Mouse (Mus musculus): ENCODE results near the gene Sel1l3. TPM values are rescaled to one million over a fixed set of nuclear protein-coding genes. Genes with fewer than 3 reads are reported as not detected.

The Sel1l3 gene
- total and polyA plus RNA-seq, 3 experiments: 0.28 to 0.76 (median 0.34) TPM

- no peaks in the 10 kb centered on the region for H3K36me3 ChIP-seq (replicated peaks in 1 of 2; ENCODE audit: control insufficient read depth in 1 of 2, insufficient read depth in 1 of 2, low read length in 1 of 2)
- no peaks in the 10 kb centered on the region for H3K79me2 ChIP-seq (replicated peaks; ENCODE audit: control insufficient read depth, extremely low read depth, insufficient read depth, poor library complexity, severe bottlenecking)
- H3K4me2 ChIP-seq (ENCODE audit: insufficient read depth, low read depth, poor library complexity, severe bottlenecking): no peak overlapping the region
- H3K4me1 ChIP-seq (ENCODE audit: control insufficient read depth in 1 of 2, insufficient read depth in 2 of 2): peaks cover 6 to 32% of the 10 kb centered on the region in 2 experiments
- H3K27me3 ChIP-seq (replicated peaks): no peaks in the 10 kb centered on the region
- DNase-seq (ENCODE audit: extremely low read depth): no peak
- H3K9ac ChIP-seq (ENCODE audit: insufficient read depth, low read depth): no peak overlapping the region
- H3K4me3 ChIP-seq (replicated peaks in 1 of 3; ENCODE audit: low read depth in 2 of 3, low read length in 2 of 3, poor library complexity in 1 of 3): no peak overlapping the region
- dilution Hi-C loops (cut with MboI; ENCODE audit: extremely low pct_ligation_motif_present, extremely low pct_unique_long_range_greater_than_20kb, low sequenced_read_pairs): no loop called here
- in situ Hi-C loops (cut with MboI; ENCODE audit: low pct_ligation_motif_present, low pct_unique_long_range_greater_than_20kb, low sequenced_read_pairs): no loop called here
- H3K27ac ChIP-seq (ENCODE audit: insufficient read depth, low read depth): no peak overlapping the region
- no peaks in the 10 kb centered on the region for H3K9me3 ChIP-seq (replicated peaks; ENCODE audit: low read length)
- TF ChIP-seq SIN3A (IDR thresholded peaks at IDR 0.05; ENCODE audit: low read length): no peak
- no peak for TF ChIP-seq MAZ (IDR thresholded peaks at IDR 0.05; ENCODE audit: low read depth, low read length)
- TF ChIP-seq E2F4 (IDR thresholded peaks at IDR 0.05; ENCODE audit: insufficient replicate concordance, low read depth, low read length): no peak
- TF ChIP-seq CHD1 (IDR thresholded peaks at IDR 0.05; ENCODE audit: low read depth, low read length): no peak
- no peak for TF ChIP-seq MEF2A (IDR thresholded peaks at IDR 0.05; ENCODE audit: borderline replicate concordance, low read depth, low read length)
- TF ChIP-seq USF2 (conservative IDR thresholded peaks at IDR 0.05; ENCODE audit: low read depth, low read length): no peak
- TF ChIP-seq MXI1 (IDR thresholded peaks at IDR 0.05; ENCODE audit: low read depth, low read length): no peak
- no peak for TF ChIP-seq MAX (IDR thresholded peaks at IDR 0.05; ENCODE audit: low read length)
- no peak for TF ChIP-seq GABPA (IDR thresholded peaks at IDR 0.05; ENCODE audit: insufficient replicate concordance, low read depth, low read length)
- no peak for TF ChIP-seq NRF1 (IDR thresholded peaks at IDR 0.05; ENCODE audit: low read depth, low read length)
- no peak for TF ChIP-seq BHLHE40 (IDR thresholded peaks at IDR 0.05; ENCODE audit: low read depth, low read length)
- no peak for TF ChIP-seq RCOR1 (conservative IDR thresholded peaks at IDR 0.05; ENCODE audit: low read depth, low read length)
- TF ChIP-seq POLR2AphosphoS2 (IDR thresholded peaks at IDR 0.05; ENCODE audit: low read depth, low read length): no peak
- TF ChIP-seq KAT2A (IDR thresholded peaks at IDR 0.05; ENCODE audit: insufficient replicate concordance, low read length): no peak
- no peak for TF ChIP-seq ZMIZ1 (IDR thresholded peaks at IDR 0.05; ENCODE audit: low read depth, low read length)
Measured at GRCm38 (mm10) chr5:53239189-53239588, 25.5 kb upstream of the Sel1l3 start.

DNA sequence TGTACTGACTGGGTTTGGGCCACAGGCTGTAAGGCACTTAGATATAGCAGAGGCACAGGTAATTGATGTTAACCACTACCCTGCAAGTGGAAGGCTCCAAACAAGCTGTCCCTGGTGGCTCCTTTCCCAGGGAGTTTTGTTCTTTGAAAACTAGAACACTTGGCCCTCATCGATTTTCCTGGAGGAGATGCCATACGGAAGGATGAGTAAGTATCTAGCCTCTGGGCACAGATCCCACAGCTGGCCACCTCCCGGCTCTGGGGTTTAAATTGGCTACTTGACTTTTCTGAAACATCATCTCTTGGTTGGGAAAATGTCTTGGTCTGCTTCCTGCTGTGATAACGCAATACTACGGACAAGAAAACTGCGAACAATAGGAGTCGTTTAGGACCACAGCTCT is 25.0 kb upstream of the Sel1l3 start:
- dilution Hi-C loops (cut with MboI; ENCODE audit: extremely low pct_ligation_motif_present, extremely low pct_unique_long_range_greater_than_20kb, low sequenced_read_pairs) (no loop called here), in situ Hi-C loops (cut with MboI; ENCODE audit: low pct_ligation_motif_present, low pct_unique_long_range_greater_than_20kb, low sequenced_read_pairs) (no loop called here)
- no peak overlapping the region for H3K9ac ChIP-seq (ENCODE audit: insufficient read depth, low read depth)
- H3K36me3 ChIP-seq (replicated peaks in 1 of 2; ENCODE audit: control insufficient read depth in 1 of 2, insufficient read depth in 1 of 2, low read length in 1 of 2): no peaks in the 10 kb centered on the region
- H3K4me1 ChIP-seq (ENCODE audit: control insufficient read depth in 1 of 2, insufficient read depth in 2 of 2): peaks cover 6 to 32% of the 10 kb centered on the region in 2 experiments
- no peaks in the 10 kb centered on the region for H3K79me2 ChIP-seq (replicated peaks; ENCODE audit: control insufficient read depth, extremely low read depth, insufficient read depth, poor library complexity, severe bottlenecking)
- no peak for DNase-seq (ENCODE audit: extremely low read depth)
- H3K4me2 ChIP-seq (ENCODE audit: insufficient read depth, low read depth, poor library complexity, severe bottlenecking): no peak overlapping the region
- no peak overlapping the region for H3K27ac ChIP-seq (ENCODE audit: insufficient read depth, low read depth)
- no peak overlapping the region for H3K4me3 ChIP-seq (replicated peaks in 1 of 3; ENCODE audit: low read depth in 2 of 3, low read length in 2 of 3, poor library complexity in 1 of 3)
- TF ChIP-seq BHLHE40 (IDR thresholded peaks at IDR 0.05; ENCODE audit: low read depth, low read length): no peak
- no peak for TF ChIP-seq E2F4 (IDR thresholded peaks at IDR 0.05; ENCODE audit: insufficient replicate concordance, low read depth, low read length)
- no peak for TF ChIP-seq NELFE (IDR thresholded peaks at IDR 0.05; ENCODE audit: low read depth, low read length)
- TF ChIP-seq JUN (IDR thresholded peaks at IDR 0.05; ENCODE audit: insufficient read depth, low read depth, low read length): no peak
- no peak for TF ChIP-seq IRF4 (IDR thresholded peaks at IDR 0.05; ENCODE audit: low read depth, low read length)
- no peak for TF ChIP-seq USF1 (IDR thresholded peaks at IDR 0.05; ENCODE audit: low read depth, low read length)
- no peak for TF ChIP-seq RAD21 (IDR thresholded peaks at IDR 0.05; ENCODE audit: low read depth, low read length)
- no peak for TF ChIP-seq MEF2A (IDR thresholded peaks at IDR 0.05; ENCODE audit: borderline replicate concordance, low read depth, low read length)
- TF ChIP-seq KAT2A (IDR thresholded peaks at IDR 0.05; ENCODE audit: insufficient replicate concordance, low read length): no peak
- no peak for TF ChIP-seq ETS1 (conservative IDR thresholded peaks at IDR 0.05; ENCODE audit: low read depth, low read length)
- TF ChIP-seq MAX (IDR thresholded peaks at IDR 0.05; ENCODE audit: low read length): no peak
- no peak for TF ChIP-seq CHD1 (IDR thresholded peaks at IDR 0.05; ENCODE audit: low read depth, low read length)
- TF ChIP-seq ELF1 (IDR thresholded peaks at IDR 0.05; ENCODE audit: low read depth, low read length): no peak
- TF ChIP-seq CHD2 (IDR thresholded peaks at IDR 0.05; ENCODE audit: low read length): no peak
- no peak for TF ChIP-seq ZC3H11A (IDR thresholded peaks at IDR 0.05; ENCODE audit: low read depth, low read length)
- TF ChIP-seq HCFC1 (IDR thresholded peaks at IDR 0.05; ENCODE audit: low read depth, low read length): no peak
- no peak for TF ChIP-seq PAX5 (IDR thresholded peaks at IDR 0.05; ENCODE audit: low read length)
- no peak for TF ChIP-seq ZKSCAN1 (IDR thresholded peaks at IDR 0.05; ENCODE audit: borderline replicate concordance, low read depth, low read length)
- H3K9me3 ChIP-seq (replicated peaks; ENCODE audit: low read length): no peaks in the 10 kb centered on the region
- no peaks in the 10 kb centered on the region for H3K27me3 ChIP-seq (replicated peaks)

Measured in CH12.LX (cell line).